Mouse (Mus musculus) monocyte, adult 5-6 weeks (primary cell): ENCODE data around the gene Cd6. TPM values are rescaled to one million over a fixed set of nuclear protein-coding genes. Genes with fewer than 3 reads are reported as not detected.

ENCODE experiments used
- ATAC-seq: fragments of 153-309, 156-312 bp; replicated peaks from 2 replicates; pipeline ENCODE4 v1.8.0; 2017; ENCODE audit warnings: mild to moderate bottlenecking; ENCODE audit not compliant: low TSS enrichment, insufficient number of reproducible peaks, severe bottlenecking, poor library complexity, low FRiP score
- total RNA-seq: library from RNA; stranded (forward); fragments of 200-1000, 200-491, 200-594 nt; gene quantifications from 3 replicates; pipeline ENCODE4 v1.2.3, GENCODE M21; 2017

Gene Cd6
- total RNA-seq = 1.8 to 3.3 TPM (median 2.2 TPM) in 3 replicates

DNA sequence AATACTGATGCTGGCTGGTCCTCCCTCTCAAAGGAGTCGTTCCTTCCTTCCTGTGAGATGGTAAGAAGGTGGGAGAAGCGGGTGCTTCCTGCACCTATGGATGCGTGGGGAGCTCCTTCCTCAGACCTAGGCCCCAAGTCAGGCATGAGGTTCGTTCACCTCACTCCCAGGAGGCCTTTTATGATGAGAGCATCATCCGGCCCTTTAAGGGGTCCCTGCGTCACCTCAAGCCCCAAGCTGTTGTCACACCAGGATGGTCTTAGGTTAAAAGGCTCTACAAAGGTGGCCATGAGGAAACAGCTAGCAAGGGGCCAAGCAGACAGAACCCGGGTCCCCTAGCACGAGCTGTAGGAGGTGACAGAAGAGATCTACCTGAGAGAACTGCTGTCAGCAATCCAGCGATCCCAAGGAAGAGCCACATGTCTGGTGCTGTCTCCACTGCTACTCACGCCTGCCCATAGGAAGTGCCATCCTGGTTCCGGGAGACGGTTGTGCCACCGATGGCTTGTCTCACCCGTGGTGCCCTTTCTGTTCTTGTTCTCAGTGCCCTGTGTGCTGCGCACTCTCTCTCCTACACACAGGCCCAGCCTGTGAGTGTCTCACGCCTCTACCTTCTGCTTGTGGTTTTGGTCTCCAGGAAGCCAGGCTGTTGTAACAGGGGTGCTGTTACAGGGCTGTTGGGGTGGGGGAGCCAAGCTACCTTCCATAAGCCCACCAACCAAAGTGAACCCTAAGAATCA, at the start of gene Cd6:
Cd6 (minus strand) TSS at position 623 of the 740 bp plus-strand sequence.
- ATAC-seq = no peak

DNA sequence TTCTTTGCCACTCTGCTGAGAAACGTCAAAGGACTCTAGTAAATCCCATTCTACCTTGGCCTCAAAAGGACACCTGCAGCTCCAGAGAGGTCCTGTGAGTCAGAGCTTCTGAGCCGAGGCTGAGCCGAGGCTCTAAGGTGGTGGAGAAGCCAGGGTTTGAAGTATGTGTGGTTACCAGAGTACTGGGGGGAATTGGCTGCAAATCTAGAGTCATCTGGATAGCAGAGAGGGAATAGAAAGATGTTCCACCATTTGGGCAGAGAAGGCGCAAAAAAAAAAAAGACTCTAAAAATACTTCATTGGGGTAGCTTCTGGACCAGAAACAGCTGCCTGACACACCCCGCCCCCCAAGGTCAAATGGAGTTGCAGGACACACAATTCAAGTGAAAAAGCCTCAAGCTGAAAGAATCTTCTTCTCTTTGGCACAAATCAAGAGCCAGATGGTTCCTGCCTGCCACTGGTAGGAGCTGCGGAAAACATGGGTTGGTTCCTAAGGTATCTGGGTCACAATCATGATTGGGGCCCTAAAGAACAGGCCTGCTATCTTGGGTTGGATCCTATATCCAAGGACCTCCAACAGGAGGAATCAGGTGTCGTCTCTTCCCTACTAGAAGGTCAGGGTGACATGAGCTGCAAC, 48.5 kb upstream of the Cd6 start:
- no peak for ATAC-seq

DNA sequence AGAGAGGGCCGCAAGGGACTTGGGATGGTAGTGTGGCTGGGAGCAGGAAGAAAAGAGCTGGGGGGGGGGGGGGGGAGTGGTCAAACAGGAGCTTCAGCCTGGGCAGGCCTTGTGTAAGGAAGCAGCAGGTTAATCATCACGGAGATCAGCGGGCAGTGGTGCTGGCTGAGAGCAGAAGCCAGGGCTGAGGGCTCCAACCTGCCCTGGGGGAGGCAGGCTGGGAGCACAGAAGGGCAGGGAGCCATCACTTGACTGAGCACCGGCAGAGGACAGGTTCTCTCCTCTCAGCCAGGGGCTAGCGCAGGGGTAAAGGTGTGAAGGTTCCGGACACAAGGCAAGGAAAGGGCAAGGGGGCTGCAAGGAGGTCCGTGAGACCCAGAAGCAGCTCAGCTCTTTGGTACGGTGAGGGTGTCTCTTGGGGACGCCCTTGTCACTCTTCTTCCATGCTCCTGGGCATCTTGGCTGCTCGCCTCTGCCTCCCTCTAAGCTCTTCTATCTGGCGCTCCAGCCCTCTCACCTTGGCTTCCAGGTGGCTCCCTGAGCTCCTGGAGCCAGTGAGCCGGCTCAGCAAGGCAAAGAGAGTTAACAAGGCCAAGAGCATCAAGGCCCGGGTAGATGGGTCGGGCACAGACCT, 41.6 kb upstream of the Cd6 start:
- ATAC-seq = no peak

DNA sequence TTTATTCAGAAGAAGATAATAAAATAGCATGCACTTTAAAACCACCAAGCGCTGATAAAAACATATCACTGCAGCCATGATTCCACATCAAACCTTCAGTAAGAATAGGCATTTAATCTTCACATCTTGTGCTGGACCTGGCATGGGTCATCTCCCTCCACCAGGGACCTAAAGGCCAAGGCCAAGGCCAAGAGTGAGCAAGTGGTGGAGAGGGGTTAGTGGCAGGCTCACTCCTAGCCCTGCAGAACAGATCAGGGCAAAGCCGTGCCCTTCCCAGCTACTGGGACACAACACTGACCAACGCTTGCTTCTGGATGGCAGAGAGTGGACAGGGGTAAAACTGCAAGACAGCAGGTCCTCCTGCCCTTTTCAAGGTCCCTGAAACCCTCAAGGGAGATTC, 40.8 kb upstream of the Cd6 start:
- no peak for ATAC-seq

DNA sequence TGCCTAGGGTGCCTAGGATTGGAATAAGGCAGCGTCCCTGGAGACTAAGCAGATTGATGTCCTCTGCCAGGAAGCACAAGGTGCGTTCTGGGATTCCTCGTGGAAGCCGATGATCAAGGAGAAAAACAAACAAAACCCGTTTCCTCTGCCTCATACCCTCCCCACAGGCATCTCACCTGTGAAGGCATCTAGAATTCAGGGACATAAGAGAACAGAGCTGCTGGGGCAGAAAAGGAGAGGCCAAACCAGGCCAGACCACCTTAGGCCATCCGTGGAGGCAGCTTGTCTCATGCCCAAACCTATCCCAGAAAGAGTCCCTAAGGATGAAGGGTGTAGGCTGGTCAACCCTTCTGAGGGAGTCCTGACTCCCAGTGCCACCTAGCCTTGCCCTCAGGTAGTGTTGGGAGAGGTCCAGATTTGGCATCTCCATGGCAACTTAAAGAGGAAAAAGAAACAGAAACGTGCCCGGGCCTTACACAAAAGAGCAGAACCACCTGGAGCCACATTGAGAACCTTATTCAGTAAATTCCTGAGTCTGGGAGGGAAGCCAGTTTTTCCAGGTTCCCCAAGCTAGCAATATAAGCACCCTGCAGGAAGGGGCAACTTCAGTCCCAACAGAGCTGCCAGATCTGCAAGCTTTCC, 40.1 kb upstream of the Cd6 start, which contains the start of gene Tmem132a:
Tmem132a (minus strand) TSS at position 55 of the 642 bp plus-strand sequence.
- ATAC-seq = no peak

DNA sequence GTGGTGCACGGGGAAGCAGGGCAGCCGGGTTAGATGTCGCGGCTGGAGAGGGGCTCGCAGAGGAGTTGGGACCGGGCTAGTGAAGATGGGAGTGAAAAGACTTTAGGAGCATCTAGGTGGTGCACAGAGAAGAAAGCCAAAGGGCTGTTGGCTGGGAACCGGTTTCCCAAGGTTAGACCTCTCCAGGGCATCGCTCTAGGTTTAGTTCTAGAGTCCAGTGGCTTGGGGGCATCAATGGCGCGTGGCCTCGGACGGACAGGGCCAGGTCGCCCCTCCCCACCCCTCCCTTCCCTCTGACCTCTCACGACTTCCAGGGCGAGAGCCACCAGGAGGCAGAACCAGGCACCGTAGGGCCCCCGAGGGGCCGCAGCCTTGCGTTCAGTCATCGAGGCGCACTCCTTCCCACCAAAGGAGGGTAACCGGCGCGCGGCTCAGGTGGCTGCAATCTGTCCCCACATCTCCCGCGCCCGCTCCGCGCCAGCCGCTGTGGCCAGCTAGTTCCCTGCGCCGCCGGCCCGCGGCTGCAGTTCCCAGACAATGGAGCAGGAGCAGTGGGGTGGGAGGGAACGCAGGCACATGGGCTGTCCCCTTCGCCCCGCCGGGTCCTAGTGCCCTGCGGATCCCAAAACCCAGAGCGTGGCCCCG, 39.5 kb upstream of the Cd6 start:
- ATAC-seq = peak; percentile 42; the same call in 1 of the 2 replicates

DNA sequence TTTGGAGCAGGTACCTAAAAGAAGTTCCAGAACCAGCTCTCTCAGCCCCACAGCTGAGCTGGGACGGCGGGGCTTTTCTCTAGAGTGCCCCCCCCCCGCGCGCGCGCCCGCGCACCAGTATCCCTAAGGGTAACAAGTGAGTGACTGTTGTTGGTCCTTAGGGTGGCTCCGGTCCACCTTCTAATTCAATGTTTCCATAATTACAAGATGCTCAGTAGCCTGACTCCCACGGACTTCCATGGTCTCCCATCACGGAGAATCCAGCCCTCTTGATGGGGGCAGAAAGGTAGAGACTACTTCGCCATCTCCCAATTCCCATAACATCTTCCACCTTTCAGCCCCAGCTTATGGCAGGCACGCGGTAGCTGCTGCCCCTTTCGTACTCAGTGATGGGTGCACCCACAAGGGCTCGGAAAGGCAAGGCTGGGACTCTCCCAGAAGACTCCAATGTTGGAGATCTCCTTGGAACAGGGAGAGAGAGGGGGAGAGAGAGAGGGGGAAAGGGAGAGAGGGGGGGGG, 38.8 kb upstream of the Cd6 start:
- ATAC-seq = no peak

DNA sequence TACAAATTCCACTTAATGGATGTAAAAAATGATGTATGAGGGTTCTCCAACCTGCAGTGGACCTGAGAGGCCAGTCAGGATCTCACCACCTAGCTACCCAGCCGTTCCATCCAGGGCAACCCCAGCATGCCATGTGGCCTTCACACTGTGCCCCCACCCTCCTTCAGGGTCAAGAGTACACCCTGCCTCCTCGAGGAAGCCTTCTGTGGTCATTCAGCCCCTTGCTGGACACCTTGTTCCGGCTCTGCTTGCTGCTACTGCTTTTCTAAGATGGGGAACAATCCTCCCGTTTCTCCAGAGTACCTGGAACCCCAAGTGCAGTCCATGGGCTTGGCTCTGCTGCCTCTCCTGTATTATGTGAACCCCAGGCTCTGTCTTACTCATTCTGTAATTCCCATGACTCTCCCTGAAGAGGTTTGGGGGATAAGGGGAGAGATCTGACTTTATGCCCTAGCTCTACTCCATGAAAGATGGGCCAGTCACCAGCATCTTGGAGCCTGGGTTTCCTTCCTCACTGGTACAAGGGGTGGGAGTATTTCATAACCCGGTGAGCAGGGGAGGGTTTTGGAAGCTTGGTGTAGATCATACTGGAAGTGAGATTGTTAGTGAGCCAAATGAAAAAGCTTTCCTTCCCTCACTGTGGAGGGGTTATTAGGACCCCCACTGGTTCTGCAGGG, 38.2 kb upstream of the Cd6 start:
- ATAC-seq = no peak

DNA sequence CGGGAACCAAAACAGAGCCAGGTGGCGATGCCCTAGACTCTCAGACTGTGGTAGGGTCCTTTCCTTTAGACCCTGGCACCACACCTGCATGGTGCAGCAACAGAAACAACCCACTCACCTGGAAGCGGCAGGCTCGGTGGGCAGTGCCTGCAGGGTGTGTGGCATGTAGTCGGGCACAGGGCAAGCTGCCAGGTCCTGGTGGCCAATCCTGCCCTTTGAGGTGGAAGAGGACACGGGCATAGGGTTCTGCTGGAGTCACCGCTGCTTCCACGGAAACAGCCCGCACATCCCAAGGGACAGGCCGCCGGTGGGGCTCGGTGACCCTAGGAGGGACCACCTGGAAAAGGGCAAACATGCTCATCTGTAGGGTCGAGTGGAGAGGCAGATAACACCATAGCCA, 36.5 kb upstream of the Cd6 start:
- ATAC-seq = no peak

DNA sequence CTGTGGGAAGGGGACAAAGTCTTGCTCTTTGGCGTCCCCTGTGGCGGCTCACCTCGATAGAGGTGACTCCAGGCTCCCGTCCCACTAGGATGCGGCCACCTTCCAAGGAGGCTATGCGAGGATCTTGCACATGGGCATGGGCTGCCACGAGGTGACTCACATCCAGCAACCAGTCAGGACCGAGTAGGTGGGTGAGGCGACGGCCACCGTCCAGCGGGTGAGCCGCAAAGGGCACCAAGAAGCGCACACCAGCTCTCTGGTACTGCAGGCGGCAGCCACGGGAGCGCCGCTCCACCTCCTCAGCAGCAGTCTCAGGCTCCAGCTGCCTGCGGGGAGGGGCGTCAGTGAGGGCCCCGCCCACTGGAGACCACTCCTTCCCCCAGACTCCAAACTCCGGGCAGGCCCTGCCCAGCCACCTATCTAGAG, 30.2 kb upstream of the Cd6 start:
- no peak for ATAC-seq

DNA sequence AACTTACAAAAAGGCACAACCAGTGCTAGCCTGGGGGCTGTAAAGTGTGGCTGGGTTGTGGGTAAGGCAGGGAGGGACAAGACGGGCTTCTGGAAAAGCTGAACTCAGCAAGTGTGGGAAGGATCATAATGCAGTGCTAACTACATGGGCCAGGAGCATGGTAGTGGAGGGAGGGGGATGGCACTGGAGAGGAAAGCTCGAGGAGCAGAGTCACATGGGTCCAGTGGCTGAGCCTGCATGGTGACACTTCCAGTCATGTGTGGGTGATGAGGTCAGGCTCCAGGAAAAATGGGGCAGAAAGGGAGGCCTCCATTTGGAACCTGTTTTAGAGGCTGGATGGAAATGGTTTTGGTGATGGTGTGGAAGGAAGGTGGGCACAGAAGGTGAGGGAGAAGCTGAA, 26.7 kb upstream of the Cd6 start:
- ATAC-seq = no peak

DNA sequence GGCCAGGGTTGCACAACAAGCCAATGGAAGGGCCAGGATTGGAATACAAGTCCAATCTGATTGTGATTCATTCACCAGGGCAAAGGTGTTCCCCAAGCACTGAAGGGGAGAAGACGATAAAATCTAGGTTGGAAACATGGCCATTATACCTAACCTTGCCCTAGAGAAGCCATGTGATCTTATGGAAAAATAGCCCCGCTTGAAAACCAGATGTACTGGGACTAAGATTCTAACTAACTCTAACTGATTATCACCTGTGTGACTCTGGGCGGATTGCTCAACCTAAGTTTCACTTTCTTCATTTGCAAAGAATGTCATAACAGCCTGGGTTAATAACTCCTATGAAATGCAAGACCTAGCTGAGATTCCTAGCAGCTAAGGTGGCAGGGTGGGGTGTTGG, 25.6 kb upstream of the Cd6 start:
- ATAC-seq = no peak

DNA sequence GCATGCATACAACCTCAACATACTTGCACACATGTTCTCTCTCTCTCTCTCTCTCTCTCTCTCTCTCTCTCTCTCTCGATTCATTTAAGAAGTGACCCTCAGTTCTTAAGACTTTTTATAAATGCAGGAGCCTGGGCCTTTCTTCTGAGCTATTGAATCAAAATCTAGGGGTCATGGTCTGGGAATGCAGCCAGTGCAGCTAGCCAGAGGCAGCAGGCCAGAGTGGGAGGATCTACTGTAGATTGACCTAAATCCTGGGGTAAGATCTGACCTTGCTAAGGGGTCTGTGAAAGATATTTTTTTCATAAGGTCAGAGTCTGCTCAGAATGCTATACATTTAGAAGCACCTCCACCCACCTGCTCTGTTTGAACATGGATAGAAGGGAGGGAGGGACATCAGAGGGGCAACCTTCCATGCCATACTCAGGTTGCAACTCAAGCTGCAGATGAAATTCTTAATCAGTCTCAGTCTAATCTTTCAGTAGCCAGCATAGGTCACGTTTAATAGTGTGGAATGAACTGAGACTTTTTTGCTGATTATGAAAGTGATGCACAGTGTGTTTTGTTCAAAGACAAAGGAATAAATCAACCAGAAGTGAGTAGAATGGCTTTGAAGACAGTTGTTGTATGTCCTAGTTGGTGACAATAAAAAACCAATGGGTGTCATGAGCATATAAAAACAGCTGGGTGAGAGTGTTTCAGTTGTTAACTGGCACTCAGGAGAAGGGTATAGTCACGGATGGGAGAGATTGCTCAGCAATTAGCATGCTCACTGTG, 17.6 kb upstream of the Cd6 start:
- ATAC-seq = no peak

DNA sequence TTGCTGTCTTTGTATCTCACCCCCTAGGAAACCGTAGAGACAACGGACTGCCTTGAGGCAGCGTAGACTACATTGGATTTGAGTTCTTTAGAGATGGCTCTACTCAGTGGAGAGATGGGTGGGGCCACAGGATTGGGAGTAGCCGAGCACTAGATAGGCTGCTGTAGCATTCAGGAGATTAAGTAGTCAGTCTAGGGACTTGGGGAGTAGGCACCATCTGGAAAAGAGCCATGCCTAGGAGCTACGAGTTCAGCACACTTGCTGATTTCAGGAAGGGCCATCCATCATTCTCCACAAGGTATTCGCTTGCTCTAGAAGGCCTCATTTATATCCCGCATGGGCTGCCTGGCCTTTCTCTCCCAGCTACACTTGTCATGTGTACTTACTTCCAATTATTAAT, 16.3 kb upstream of the Cd6 start:
- no peak for ATAC-seq

DNA sequence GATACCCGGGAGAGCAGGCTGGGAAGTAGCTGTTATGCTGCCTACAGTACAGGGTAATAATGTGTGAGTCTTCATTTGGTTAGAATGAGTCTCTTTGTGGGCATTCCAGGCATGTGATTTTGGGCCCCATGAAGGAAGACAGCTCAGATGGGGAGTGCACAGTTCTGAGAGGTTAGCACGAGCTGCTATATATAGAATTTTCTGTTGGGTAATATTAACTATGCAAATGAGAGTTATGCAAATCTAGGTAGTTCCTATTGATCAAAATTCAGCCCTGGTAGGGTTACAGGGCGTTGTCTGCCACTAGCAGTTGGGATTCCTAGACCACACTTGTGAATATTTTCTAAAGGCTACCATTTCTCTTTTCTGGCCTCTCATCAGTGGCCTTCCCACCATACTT, 15.6 kb upstream of the Cd6 start:
- ATAC-seq = 0 out of 2 replicates have a peak, but pooled peaks have one; percentile 4

DNA sequence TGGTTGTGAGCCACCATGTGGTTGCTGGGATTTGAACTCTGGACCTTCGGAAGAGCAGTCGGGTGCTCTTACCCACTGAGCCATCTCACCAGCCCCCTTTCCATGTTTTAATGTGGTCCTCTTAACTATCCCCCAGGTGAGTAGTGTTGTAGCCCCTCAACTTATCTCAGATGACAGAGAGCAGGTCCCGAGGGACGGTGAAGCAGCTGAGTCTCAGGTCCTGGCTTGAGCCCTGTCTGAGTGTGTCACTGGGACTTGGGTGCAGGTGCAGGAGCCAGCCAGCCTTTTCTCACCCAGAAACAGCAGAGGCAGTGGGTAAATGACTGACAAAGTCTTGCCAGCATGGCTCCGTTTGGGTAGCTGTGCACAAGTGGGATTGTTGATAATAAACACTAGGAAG, 14.3 kb upstream of the Cd6 start:
- no peak for ATAC-seq

DNA sequence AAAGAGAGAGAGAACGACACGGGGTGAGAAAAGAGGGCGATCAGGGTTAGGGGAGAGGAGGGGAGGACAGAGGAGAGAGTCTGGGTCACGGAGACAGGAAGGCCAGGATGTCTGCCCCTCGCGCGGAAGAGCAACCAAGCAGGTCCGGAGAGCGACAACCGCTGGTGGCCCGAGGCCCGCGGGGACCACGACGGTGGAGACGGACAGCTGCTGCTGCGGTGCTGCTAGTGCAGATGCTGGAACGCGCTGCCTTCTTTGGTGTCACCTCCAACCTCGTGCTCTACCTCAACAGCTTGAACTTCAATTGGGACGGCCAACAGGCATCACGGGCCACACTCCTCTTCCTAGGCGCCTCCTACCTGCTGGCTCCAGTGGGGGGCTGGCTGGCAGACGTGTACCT, 13.1 kb upstream of the Cd6 start:
- no peak for ATAC-seq
